Mouse (Mus musculus): ENCODE data around the gene Cmas. TPM values are rescaled to one million over a fixed set of nuclear protein-coding genes. Genes with fewer than 3 reads are reported as not detected.
A peak's percentile ranks its signal among the peaks of the same experiment; 100 is the strongest.

Gene Cmas
- total and polyA plus RNA-seq, 3 experiments: 11.7 to 35.9 (median 35.0) TPM

GRCm38 (mm10) chr6:142812969-142813368 lies 56.5 kb downstream of the Cmas start:
- WGBS: 83% methylated on average over 5 of the region's 5 CpGs
- Histone ChIP-seq H3K27me3 (ENCODE audit: control insufficient read depth, insufficient read depth, low read length) (no peaks in the 10 kb centered on the region), H3K9ac (ENCODE audit: low read depth, low read length) (no peak overlapping the region), H3K27ac (no peak overlapping the region), H3K36me3 (ENCODE audit: control insufficient read depth, insufficient read depth, low read length) (no peaks in the 10 kb centered on the region), H3K4me1 (ENCODE audit: control insufficient read depth, insufficient read depth, low read length) (no peaks in the 10 kb centered on the region; the same call in 1 of the 2 replicates), H3K79me2 (replicated peaks; ENCODE audit: control insufficient read depth, insufficient read depth, low read length) (no peaks in the 10 kb centered on the region), H3K4me3 (no peak overlapping the region)
- TF ChIP-seq EP300 (IDR thresholded peaks at IDR 0.05; ENCODE audit: insufficient read depth, low read depth, low read length) (no peak), CTCF (IDR thresholded peaks at IDR 0.05) (no peak), POLR2A (IDR thresholded peaks at IDR 0.05; ENCODE audit: insufficient read depth, low read depth, low read length) (no peak)
- intact Hi-C loops (cut with DNase I): loop anchor here (10.0 kb wide), 3 partner anchors 152 to 1118 kb away; partner anchors contain the start of gene St8sia1
- DNase-seq: no peak

- Histone ChIP-seq H3K9ac (ENCODE audit: low read depth, low read length) (no peak overlapping the region), H3K27me3 (ENCODE audit: control insufficient read depth, insufficient read depth, low read length) (no peaks in the 10 kb centered on the region), H3K27ac (no peak overlapping the region), H3K79me2 (replicated peaks; ENCODE audit: control insufficient read depth, insufficient read depth, low read length) (no peaks in the 10 kb centered on the region), H3K4me3 (no peak overlapping the region; the same call in 1 of the 2 replicates), H3K36me3 (ENCODE audit: control insufficient read depth, insufficient read depth, low read length) (no peaks in the 10 kb centered on the region), H3K4me1 (ENCODE audit: control insufficient read depth, insufficient read depth, low read length) (no peaks in the 10 kb centered on the region; the same call in 1 of the 2 replicates)
- TF ChIP-seq CTCF (IDR thresholded peaks at IDR 0.05) (no peak), EP300 (IDR thresholded peaks at IDR 0.05; ENCODE audit: insufficient read depth, low read depth, low read length) (no peak), POLR2A (IDR thresholded peaks at IDR 0.05; ENCODE audit: insufficient read depth, low read depth, low read length) (no peak)
- 54% methylated on average over 10 of the region's 10 CpGs for WGBS
- intact Hi-C loops (cut with DNase I): loop anchor here (2.0 to 10.0 kb wide), 4 partner anchors 35 to 1119 kb away; partner anchors contain the start of gene St8sia1
- no peak for DNase-seq
Observed at GRCm38 (mm10) chr6:142814011-142814410, 57.5 kb downstream of the Cmas start.

DNA sequence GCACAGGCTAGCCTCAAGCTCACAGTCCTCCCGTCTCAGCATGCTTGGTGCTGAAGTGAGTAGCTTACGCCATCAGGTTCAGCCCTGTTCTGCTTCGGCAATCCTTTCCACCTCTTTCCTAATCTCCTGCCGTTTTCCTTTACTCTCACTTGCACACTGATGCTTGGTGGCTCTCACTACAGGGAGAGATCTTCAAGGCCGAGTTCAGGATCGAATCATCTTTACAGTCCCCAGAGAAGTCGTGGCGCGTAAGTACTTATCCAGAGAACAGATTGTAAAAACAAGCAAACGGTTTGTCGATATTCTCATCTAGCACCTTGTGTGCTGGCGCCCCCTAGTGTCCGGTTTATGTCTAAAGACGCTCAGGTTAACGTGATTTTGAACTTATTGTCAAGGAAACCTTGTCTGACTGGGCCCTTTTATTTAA lies 58.0 kb downstream of the Cmas start:
- Histone ChIP-seq H3K27ac (no peak overlapping the region), H3K79me2 (replicated peaks; ENCODE audit: control insufficient read depth, insufficient read depth, low read length) (no peaks in the 10 kb centered on the region), H3K4me1 (ENCODE audit: control insufficient read depth, insufficient read depth, low read length) (no peaks in the 10 kb centered on the region; the same call in 1 of the 2 replicates), H3K4me3 (peak overlapping the region; percentile 40; the same call in 1 of the 2 replicates), H3K36me3 (ENCODE audit: control insufficient read depth, insufficient read depth, low read length) (no peaks in the 10 kb centered on the region), H3K9ac (ENCODE audit: low read depth, low read length) (peak overlapping the region; percentile 20; the same call in 1 of the 2 replicates), H3K27me3 (ENCODE audit: control insufficient read depth, insufficient read depth, low read length) (no peaks in the 10 kb centered on the region)
- peak; percentile 69 to 79 for DNase-seq
- WGBS: 1% methylated on average over 15 of the region's 15 CpGs
- TF ChIP-seq EP300 (IDR thresholded peaks at IDR 0.05; ENCODE audit: insufficient read depth, low read depth, low read length) (no peak), POLR2A (IDR thresholded peaks at IDR 0.05; ENCODE audit: insufficient read depth, low read depth, low read length) (no peak), CTCF (IDR thresholded peaks at IDR 0.05) (peak; percentile 93)
- intact Hi-C loops (cut with DNase I): loop anchor here (2.0 to 10.0 kb wide), 4 partner anchors 36 to 1120 kb away; partner anchors contain the start of gene St8sia1

DNA sequence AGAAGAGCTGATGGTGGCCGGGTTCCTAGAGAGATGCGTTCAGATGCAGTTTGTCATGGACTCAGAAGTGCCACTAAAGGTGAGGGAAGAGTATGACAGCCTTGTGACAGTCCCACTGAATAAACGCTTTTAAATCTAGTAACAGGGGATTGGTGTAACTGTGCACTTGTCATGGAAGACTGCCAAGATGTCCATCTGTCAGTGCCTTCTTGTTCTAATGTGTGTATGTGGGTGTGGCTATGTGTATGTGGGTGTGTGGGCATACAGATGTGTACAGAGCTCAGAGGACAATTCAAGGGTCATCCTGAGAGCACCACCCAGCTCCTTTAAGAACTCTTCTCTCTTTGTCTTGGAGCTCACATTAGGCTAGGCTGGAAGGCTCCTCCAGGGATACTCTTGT lies 59.0 kb downstream of the Cmas start:
- intact Hi-C loops (cut with DNase I): loop anchor here (2.0 to 10.0 kb wide), 4 partner anchors 37 to 1121 kb away; partner anchors contain the start of gene St8sia1
- Histone ChIP-seq H3K4me3 (no peak overlapping the region), H3K79me2 (replicated peaks; ENCODE audit: control insufficient read depth, insufficient read depth, low read length) (no peaks in the 10 kb centered on the region), H3K27ac (no peak overlapping the region), H3K27me3 (ENCODE audit: control insufficient read depth, insufficient read depth, low read length) (no peaks in the 10 kb centered on the region), H3K36me3 (ENCODE audit: control insufficient read depth, insufficient read depth, low read length) (no peaks in the 10 kb centered on the region), H3K4me1 (ENCODE audit: control insufficient read depth, insufficient read depth, low read length) (no peaks in the 10 kb centered on the region; the same call in 1 of the 2 replicates), H3K9ac (ENCODE audit: low read depth, low read length) (no peak overlapping the region)
- WGBS: 57% methylated on average over 3 of the region's 3 CpGs
- no peak for TF ChIP-seq CTCF (IDR thresholded peaks at IDR 0.05)
- no peak for TF ChIP-seq EP300 (IDR thresholded peaks at IDR 0.05; ENCODE audit: insufficient read depth, low read depth, low read length)
- TF ChIP-seq POLR2A (IDR thresholded peaks at IDR 0.05; ENCODE audit: insufficient read depth, low read depth, low read length): no peak
- no peak for DNase-seq

DNA sequence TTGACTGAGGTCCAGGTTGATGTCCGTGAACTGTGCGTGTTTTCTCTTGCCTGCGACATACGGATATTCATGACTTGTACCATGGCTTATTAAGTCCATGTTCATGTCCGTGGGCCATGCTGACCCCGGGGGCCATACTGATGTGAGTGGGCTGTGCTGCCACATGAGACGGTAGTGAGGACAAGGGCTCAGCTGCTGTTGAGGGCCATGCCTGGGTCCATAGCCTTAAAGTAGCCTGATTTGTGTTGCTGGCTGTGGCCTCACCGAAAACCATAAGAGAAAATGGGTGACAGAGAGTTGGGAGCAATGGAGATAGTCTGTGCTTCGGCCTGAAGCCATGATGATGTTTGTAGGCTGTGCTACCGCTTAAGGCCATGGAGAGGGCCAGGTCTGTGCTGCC lies 61.8 kb downstream of the Cmas start:
- no peak overlapping the region for H3K4me3 ChIP-seq
- no peaks in the 10 kb centered on the region; the same call in 1 of the 2 replicates for H3K4me1 ChIP-seq (ENCODE audit: control insufficient read depth, insufficient read depth, low read length)
- TF ChIP-seq POLR2A (IDR thresholded peaks at IDR 0.05; ENCODE audit: insufficient read depth, low read depth, low read length): no peak
- no peak for TF ChIP-seq CTCF (IDR thresholded peaks at IDR 0.05)
- no peak for TF ChIP-seq EP300 (IDR thresholded peaks at IDR 0.05; ENCODE audit: insufficient read depth, low read depth, low read length)
- no peak overlapping the region for H3K27ac ChIP-seq
- no peaks in the 10 kb centered on the region for H3K79me2 ChIP-seq (replicated peaks; ENCODE audit: control insufficient read depth, insufficient read depth, low read length)
- WGBS: 93% methylated on average over 10 of the region's 10 CpGs
- DNase-seq: no peak
- no peaks in the 10 kb centered on the region for H3K27me3 ChIP-seq (ENCODE audit: control insufficient read depth, insufficient read depth, low read length)
- H3K36me3 ChIP-seq (ENCODE audit: control insufficient read depth, insufficient read depth, low read length): no peaks in the 10 kb centered on the region
- H3K9ac ChIP-seq (ENCODE audit: low read depth, low read length): no peak overlapping the region
- intact Hi-C loops (cut with DNase I): loop anchor here (10.0 kb wide), 3 partner anchors 146 to 1124 kb away; partner anchors contain the start of gene St8sia1

DNA sequence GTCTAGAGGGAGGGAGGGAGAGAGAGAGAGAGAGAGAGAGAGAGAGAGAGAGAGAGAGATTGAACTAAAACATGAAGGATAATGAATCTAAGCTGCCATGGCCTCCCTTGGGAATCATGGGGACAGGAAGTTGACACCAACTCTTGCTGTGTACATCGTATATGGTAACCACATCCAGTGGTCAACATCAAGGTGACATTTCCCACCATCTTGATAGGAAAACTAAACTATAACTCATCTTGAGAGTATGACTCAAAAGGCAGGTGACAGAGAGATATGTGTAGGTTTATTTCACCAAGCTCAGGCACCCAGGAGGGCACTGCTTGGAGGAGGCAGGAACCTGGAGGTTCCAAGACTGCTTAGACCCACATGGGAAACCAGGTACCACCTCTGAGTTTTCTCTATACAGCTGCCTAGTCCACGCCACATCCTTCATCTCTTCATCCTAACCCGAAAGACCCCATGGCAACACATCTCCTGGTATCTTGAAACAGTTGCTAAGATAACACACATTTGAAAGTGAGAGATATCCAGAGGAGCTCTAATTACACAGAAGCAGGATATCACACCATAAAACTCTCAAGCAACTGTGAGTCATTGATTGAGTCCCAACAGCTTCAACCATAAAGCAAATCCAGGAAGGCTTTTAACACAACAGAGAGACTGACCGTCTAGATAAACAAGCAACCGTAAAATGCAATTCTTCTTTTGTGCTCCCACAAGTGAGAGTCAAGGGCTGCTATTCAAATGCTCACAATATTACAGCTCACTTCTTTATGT lies 66.7 kb downstream of the Cmas start:
- WGBS: 67% methylated on average over 5 of the region's 5 CpGs
- intact Hi-C loops (cut with DNase I): no loop called here
- no peak overlapping the region for H3K9ac ChIP-seq (ENCODE audit: low read depth, low read length)

More for the DNA sequence above, 66.7 kb downstream of the Cmas start:
- TF ChIP-seq CTCF (IDR thresholded peaks at IDR 0.05): no peak
- TF ChIP-seq EP300 (IDR thresholded peaks at IDR 0.05; ENCODE audit: insufficient read depth, low read depth, low read length): no peak
- no peak for TF ChIP-seq POLR2A (IDR thresholded peaks at IDR 0.05; ENCODE audit: insufficient read depth, low read depth, low read length)
- Histone ChIP-seq H3K79me2 (replicated peaks; ENCODE audit: control insufficient read depth, insufficient read depth, low read length) (no peaks in the 10 kb centered on the region), H3K27me3 (ENCODE audit: control insufficient read depth, insufficient read depth, low read length) (no peaks in the 10 kb centered on the region), H3K36me3 (ENCODE audit: control insufficient read depth, insufficient read depth, low read length) (no peaks in the 10 kb centered on the region), H3K4me3 (no peak overlapping the region), H3K27ac (no peak overlapping the region), H3K4me1 (ENCODE audit: control insufficient read depth, insufficient read depth, low read length) (no peaks in the 10 kb centered on the region)
- DNase-seq: no peak

Other genes with a start within 250 kb of the Cmas start
- gene Ldhb, start 248.7 kb upstream of the Cmas start, total RNA-seq (2021): 1,000 to 10,000 TPM; 2,754 to 3,232 TPM
- gene Ldhb, start 248.7 kb upstream of the Cmas start, polyA plus RNA-seq (2012; rRNA removed): 2,197 and 2,972 TPM in 2 replicates
- 10 to 100 TPM; 21.5 to 23.6 TPM for gene Kcnj8, start 185.1 kb upstream of the Cmas start, total RNA-seq (2021)
- gene Kcnj8, start 185.1 kb upstream of the Cmas start, polyA plus RNA-seq (2012; rRNA removed): 32.4 and 46.9 TPM in 2 replicates
- 100 to 1,000 TPM; 227 to 235 TPM for gene Abcc9, start 54.4 kb upstream of the Cmas start, total RNA-seq (2021)
- gene Abcc9, start 54.4 kb upstream of the Cmas start, polyA plus RNA-seq (2012; rRNA removed): 57.8 and 100 TPM in 2 replicates
- not detected for gene Sult6b2, start 47.8 kb downstream of the Cmas start, total RNA-seq (2021)
- gene Sult6b2, start 47.8 kb downstream of the Cmas start, polyA plus RNA-seq (2012; rRNA removed): 0.12 TPM in 2 replicates
- under 1 TPM; 0.10 to 0.11 TPM for gene St8sia1, start 207.8 kb downstream of the Cmas start, total RNA-seq (2021)
- 0.10 and 0.15 TPM in 2 replicates for gene St8sia1, start 207.8 kb downstream of the Cmas start, polyA plus RNA-seq (2012; rRNA removed)

All from heart, adult 2 months (tissue).